Mouse (Mus musculus) small intestine, adult 2 months (tissue): Measurements from ENCODE around the gene Ppp2r5b.

Experiments used
- CTCF ChIP-seq: fragments of 200-500 bp; IDR thresholded peaks from 2 replicates; pipeline ENCODE4 v1.5.1; 2012; ENCODE audit warnings: low read depth, mild to moderate bottlenecking, control low read depth, inconsistent platforms, low read length, moderate library complexity, mixed read lengths; ENCODE audit not compliant: insufficient replicate concordance, insufficient read length; ENCODE audit errors: extremely low read depth
- POLR2A ChIP-seq: fragments of 200-500 bp; IDR thresholded peaks from 2 replicates; pipeline ENCODE4 v1.6.1; 2012; ENCODE audit warnings: low read depth, mild to moderate bottlenecking, control low read depth, inconsistent platforms, low read length, moderate library complexity

DNA sequence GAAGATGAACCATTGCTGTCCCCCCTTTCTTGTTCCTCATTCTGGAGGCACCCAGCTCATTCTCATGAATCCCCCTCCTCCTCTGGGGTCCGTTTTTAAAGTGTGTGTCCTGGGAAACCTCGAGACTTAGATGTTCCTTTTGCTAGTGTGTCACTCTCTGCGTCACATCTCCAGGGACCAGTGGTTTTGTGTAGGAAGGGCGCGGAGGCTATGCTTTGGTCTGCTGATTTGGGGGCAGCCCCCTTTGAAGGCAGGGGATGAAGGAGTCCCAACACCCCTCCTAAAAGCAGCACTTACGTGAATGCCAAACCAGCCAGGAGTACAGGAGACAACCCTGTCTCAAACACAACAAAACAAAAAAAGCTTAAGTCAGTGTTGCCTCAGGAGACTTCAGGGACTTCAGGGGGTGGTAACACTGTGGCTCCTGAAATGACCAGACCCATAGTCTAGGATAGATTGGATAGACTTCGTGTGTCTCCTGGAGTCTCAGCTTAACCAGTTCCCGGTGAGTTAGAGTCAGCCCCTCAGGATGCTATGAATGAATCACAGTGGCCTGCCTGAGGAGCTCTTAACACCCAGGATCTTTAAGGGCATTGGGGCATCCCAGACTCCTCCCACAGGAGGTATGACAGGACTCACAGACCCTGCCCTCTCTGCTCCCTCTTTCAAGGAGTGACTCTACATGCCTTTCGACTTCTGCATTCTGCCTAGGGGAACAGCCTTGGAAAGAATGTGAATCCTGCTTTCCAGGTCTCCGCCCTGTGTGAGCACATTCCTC, 42.2 kb upstream of the Ppp2r5b start:
- TF ChIP-seq POLR2A (peak; percentile 58; the same call in 1 of the 2 replicates), CTCF (no peak)
